Mouse (Mus musculus): ENCODE measurements around the gene A030014E15Rik. TPM values are rescaled to one million over a fixed set of nuclear protein-coding genes. Genes with fewer than 3 reads are reported as not detected.

Gene A030014E15Rik
- polyA plus RNA-seq, 3 experiments from 2014 or later = not detected

Other genes starting within 250 kb of the A030014E15Rik start
- gene Mff, start 200.0 kb upstream of the A030014E15Rik start, polyA plus RNA-seq (2017; shearing (Covaris generic)) = 100 to 1,000 TPM in 1 of 3 experiments, 10 to 100 TPM in 2; 83.4 to 108 (median 89.5) TPM
- gene Tm4sf20, start 156.5 kb upstream of the A030014E15Rik start, polyA plus RNA-seq (2017; shearing (Covaris generic)) = 1 to 10 TPM in 1 of 3 experiments, under 1 TPM in 1, not detected in 1; 0.40 to 1.1 TPM
- not detected for gene Gm47791, start 153.7 kb upstream of the A030014E15Rik start, polyA plus RNA-seq (2017; shearing (Covaris generic))
- 10 to 100 TPM; 32.2 to 33.2 (median 32.6) TPM for gene Agfg1, start 85.4 kb upstream of the A030014E15Rik start, polyA plus RNA-seq (2017; shearing (Covaris generic))
- 1 to 10 TPM in 2 of 3 experiments, under 1 TPM in 1; 0.60 to 2.2 (median 1.1) TPM for gene A030005L19Rik, start 11.6 kb upstream of the A030014E15Rik start, polyA plus RNA-seq (2017; shearing (Covaris generic))
- gene Gm6217, start 6.5 kb downstream of the A030014E15Rik start, polyA plus RNA-seq (2017; shearing (Covaris generic)) = not detected
- gene A030003K21Rik, start 18.5 kb downstream of the A030014E15Rik start, polyA plus RNA-seq (2017; shearing (Covaris generic)) = not detected
- gene Gm7544, start 31.1 kb downstream of the A030014E15Rik start, polyA plus RNA-seq (2017; shearing (Covaris generic)) = not detected
- gene Gm47955, start 35.4 kb downstream of the A030014E15Rik start, polyA plus RNA-seq (2017; shearing (Covaris generic)) = not detected
- gene Gm47959, start 75.6 kb downstream of the A030014E15Rik start, polyA plus RNA-seq (2017; shearing (Covaris generic)) = not detected
- not detected for gene Slc19a3, start 113.5 kb downstream of the A030014E15Rik start, polyA plus RNA-seq (2017; shearing (Covaris generic))
- gene Krtap28-10, start 117.6 kb downstream of the A030014E15Rik start, polyA plus RNA-seq (2017; shearing (Covaris generic)) = not detected
- gene Gm47969, start 120.0 kb downstream of the A030014E15Rik start, polyA plus RNA-seq (2017; shearing (Covaris generic)) = not detected
- gene A030005K14Rik, start 134.5 kb downstream of the A030014E15Rik start, polyA plus RNA-seq (2017; shearing (Covaris generic)) = not detected
- not detected for gene Krtap28-13, start 136.0 kb downstream of the A030014E15Rik start, polyA plus RNA-seq (2017; shearing (Covaris generic))
- gene Ccl20, start 191.8 kb downstream of the A030014E15Rik start, polyA plus RNA-seq (2017; shearing (Covaris generic)) = 10 to 100 TPM in 2 of 3 experiments, 1 to 10 TPM in 1; 1.1 to 29.5 (median 11.3) TPM
- gene Daw1, start 234.8 kb downstream of the A030014E15Rik start, polyA plus RNA-seq (2017; shearing (Covaris generic)) = 1 to 10 TPM in 1 of 3 experiments, under 1 TPM in 1, not detected in 1; 0.44 to 1.2 TPM